Mouse (Mus musculus): ENCODE data around the gene Ccnjl.

Ccnjl gene

GRCm38 (mm10) chr11:43528683-43529499 lies at the start of gene Ccnjl:
TSS of gene Ccnjl (plus strand) at chr11:43528784.
- peak; percentile 74 to 85 for DNase-seq

GRCm38 (mm10) chr11:43479376-43479775 lies 49.2 kb upstream of the Ccnjl start:
- DNase-seq = no peak

GRCm38 (mm10) chr11:43480561-43480960 lies 48.0 kb upstream of the Ccnjl start:
- DNase-seq = no peak

- no peak for DNase-seq
Observed at GRCm38 (mm10) chr11:43481672-43482522, 46.7 kb upstream of the Ccnjl start.

- DNase-seq = no peak
Observed at GRCm38 (mm10) chr11:43483122-43483792, 45.3 kb upstream of the Ccnjl start.

- no peak for DNase-seq
Observed at GRCm38 (mm10) chr11:43484057-43484456, 44.5 kb upstream of the Ccnjl start.

GRCm38 (mm10) chr11:43484652-43485051 lies 43.9 kb upstream of the Ccnjl start:
- no peak for DNase-seq

- no peak for DNase-seq
Observed at GRCm38 (mm10) chr11:43485855-43486254, 42.7 kb upstream of the Ccnjl start.

GRCm38 (mm10) chr11:43492663-43493062 lies 35.9 kb upstream of the Ccnjl start:
- peak; percentile 74 to 82 for DNase-seq

- DNase-seq = peak; percentile 74 to 87
Observed at GRCm38 (mm10) chr11:43493815-43494409, 34.7 kb upstream of the Ccnjl start.

GRCm38 (mm10) chr11:43495037-43495436 lies 33.5 kb upstream of the Ccnjl start:
- DNase-seq = no peak

- DNase-seq = no peak
Observed at GRCm38 (mm10) chr11:43495532-43495931, 33.1 kb upstream of the Ccnjl start.

- DNase-seq = no peak
Observed at GRCm38 (mm10) chr11:43501256-43501655, 27.3 kb upstream of the Ccnjl start.

GRCm38 (mm10) chr11:43505188-43505587 lies 23.4 kb upstream of the Ccnjl start:
- DNase-seq = no peak

- no peak for DNase-seq
Observed at GRCm38 (mm10) chr11:43507976-43508375, 20.6 kb upstream of the Ccnjl start.

- DNase-seq = no peak
Observed at GRCm38 (mm10) chr11:43509878-43510277, 18.7 kb upstream of the Ccnjl start.

GRCm38 (mm10) chr11:43512661-43513190 lies 15.9 kb upstream of the Ccnjl start:
- DNase-seq = no peak

GRCm38 (mm10) chr11:43516344-43517021 lies 12.1 kb upstream of the Ccnjl start:
- DNase-seq = peak; percentile 45 to 65

- DNase-seq = peak; percentile 82 to 92
Observed at GRCm38 (mm10) chr11:43517641-43518040, 10.9 kb upstream of the Ccnjl start.

GRCm38 (mm10) chr11:43518086-43518485 lies 10.5 kb upstream of the Ccnjl start:
- DNase-seq = peak in 1 of 2 experiments; percentile 47

GRCm38 (mm10) chr11:43518821-43519220 lies 9.8 kb upstream of the Ccnjl start:
- peak; percentile 55 to 62 for DNase-seq

- no peak for DNase-seq
Observed at GRCm38 (mm10) chr11:43520521-43520920, 8.1 kb upstream of the Ccnjl start.

Measured in cerebellum, adult 18-20 months (tissue).